Mouse (Mus musculus): ENCODE data around the gene Arhgap23.

The Arhgap23 gene

DNA sequence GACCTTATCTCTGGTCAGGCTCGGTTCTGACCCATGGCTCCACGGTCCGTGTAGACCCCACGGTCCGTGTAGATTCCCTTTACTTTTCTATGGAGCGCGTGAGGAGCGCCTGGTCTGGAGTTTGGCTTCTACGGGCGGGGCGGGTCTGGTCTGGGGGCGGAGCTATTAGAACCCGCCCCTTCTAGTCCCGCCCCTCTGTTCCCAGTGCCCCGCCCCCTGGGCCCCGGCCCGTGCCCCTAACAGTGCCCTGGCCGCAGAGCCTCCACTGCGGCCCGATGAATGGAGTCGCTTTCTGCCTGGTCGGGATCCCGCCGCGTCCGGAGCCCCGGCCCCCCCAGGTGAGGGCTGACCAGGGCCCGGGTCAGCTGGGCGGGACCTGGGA lies at the start of gene Arhgap23:
TSS of gene Arhgap23 (plus strand) at position 204 of the 382 bp plus-strand sequence.
- no peak for DNase-seq (ENCODE audit: low spot score in 2 of 2)

DNA sequence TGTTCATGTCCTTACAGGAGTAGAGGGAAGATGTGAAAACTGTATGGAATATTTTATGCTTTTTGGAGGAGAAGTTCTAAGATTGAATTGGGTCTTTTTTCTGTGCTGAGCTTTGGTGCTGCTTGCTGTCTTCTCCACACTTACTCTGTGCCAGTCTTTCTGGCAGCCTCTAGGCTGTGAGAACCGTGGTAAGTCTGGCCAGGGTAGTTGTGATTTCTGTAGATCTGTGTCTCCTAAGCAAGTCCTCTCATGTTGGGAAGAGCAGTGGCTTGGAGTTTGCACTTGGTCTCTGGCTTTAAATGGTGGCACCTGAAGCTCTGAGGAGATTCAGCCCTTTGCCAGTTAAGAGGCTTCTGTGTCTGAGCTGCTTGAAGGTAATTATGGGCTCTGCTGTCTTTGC lies 49.8 kb upstream of the Arhgap23 start:
- no peak for DNase-seq (ENCODE audit: low spot score in 2 of 2)

DNA sequence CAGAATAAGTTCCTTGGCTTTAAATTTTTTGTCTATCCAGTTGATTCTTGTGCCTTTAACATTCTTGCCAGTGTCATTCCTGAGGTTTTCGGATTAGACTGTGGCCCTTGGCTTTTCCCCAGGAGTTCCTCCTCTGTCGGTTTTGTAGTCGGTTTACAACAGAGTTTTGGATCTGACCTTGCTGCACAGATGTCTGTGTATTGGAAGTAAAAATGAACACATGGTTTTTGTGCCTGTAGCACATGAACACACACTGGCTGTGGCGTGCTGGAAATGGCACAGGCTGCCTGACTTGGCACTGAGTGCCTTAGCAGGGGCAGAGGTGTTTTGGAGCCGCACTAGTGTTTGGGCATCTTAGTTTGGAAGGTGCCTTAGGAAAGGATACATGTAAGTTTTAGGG lies 46.8 kb upstream of the Arhgap23 start:
- DNase-seq (ENCODE audit: low spot score in 2 of 2), result no peak

DNA sequence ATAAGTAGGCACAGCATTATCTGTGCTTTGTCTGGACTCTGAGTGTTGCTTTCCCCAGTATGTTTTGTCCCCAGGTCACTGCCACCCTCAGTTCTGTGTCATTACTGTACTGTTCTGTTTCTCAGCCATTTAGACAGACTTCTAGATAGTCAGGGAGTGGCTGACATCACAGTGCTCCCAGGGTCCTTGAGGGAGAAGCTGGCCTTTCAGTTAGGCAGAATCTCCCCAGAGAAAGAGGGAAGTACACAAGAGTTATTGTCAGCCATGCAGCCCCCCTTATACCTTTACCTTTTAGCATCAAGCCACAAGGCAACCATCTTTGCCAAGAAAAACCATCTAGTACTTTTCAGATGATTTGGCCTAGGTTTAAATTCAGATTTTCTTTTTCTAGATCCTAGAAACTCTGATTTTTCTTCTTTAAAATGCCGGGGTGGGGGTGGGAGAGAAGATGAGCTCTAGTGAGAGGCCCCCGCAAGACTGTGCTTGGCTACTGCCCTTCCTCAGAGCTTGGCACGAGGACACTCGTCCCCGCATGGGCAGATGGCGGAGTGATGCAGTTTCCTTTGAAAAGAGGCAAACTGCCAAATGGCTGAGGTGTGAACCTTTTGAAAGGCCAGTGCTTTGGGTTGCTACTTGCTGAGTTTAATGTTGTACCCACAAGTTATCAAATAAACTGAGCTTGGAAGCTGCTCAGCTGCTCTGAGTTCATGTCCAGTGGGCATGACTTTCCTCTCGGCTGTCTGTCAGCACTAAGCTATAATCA lies 44.8 kb upstream of the Arhgap23 start:
- DNase-seq (ENCODE audit: low spot score in 2 of 2), result peak; percentile 29 to 50

DNA sequence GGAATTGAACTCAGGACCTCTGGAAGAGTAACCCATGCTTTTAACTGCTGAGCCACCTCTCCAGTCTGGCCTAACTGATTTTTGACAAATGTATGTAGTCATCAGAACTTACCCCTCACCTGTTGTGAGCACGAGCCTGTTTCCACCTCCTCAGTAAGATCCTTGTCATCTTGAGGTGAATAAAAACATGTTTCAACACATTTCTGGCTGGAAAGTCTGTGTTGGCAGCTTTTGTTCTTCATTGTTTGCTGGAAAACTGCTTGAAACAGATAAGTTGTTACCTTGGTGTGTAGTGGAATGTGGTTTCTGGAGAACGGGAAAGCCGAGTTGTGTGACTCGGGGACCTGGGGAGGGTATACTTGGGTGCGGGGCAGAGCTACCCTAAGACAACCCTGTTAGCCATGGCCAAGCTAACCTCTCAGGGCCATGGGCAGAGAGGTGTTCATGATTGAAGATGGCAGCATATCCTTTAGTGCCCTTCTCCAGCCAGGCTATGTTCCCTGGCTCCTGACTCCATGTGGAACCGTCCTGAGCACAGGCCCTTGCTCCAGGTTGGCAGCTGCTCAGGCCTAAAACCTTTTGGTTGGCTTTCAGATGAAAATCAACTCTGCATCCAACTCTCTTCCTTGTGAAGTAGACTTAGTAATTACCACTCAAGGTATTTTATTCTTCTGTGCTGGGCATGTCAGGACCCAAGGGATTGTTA lies 43.0 kb upstream of the Arhgap23 start:
- no peak for DNase-seq (ENCODE audit: low spot score in 2 of 2)

DNA sequence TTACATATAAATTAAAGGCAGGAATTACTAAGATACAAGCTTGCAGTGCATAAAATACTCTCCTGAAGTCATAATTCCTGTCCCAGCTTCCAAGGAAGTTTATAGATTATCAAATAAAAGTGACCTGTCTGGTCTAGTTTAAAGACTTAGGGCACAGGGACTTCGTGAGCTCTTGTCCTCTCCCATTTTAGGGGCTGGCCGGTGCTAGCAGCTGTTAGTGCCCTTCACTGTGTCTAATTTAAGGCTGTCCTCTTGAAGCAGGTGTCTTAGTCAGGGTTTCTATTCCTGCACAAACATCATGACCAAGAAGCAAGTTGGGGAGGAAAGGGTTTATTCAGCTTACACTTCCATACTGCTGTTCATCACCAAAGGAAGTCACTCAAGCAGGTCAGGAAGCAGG lies 41.9 kb upstream of the Arhgap23 start:
- no peak for DNase-seq (ENCODE audit: low spot score in 2 of 2)

DNA sequence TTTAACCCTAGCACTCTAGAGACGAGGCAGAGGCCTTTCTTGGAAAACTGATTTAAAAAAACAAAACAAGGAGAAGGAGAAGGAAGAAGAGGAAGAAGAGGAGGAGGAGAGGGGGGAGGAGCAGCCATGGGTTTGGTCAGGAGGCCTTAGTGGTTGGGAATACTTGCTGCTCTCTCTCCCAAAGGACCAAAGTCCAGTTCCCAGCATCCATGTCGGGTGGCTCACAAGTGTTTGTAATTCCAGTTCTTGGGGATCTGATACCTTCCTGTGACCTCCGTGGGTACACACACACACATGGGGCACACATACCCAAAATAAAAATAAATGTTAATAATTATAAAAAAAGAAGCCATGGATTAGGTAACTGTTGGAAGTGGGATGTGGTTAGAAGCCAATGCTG lies 35.3 kb upstream of the Arhgap23 start:
- no peak for DNase-seq (ENCODE audit: low spot score in 2 of 2)

DNA sequence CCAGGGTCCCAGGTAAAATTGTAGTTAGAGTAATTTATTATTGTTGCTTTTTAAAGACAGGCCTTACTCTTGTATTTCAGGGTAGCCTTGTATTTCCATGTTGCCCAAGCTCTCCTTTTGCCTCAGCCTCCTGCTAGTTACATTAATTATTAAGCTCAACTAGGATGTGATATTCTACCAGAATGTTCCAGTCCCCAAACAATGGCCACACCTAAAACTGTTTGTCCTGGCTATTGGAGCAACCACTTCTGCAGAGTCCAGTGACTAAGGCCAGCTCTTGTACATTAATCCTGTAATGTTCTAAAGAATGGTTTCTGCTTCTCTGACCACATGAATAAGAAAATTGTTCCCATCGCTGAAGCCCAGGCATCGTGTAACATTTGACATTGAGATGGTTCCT lies 32.3 kb upstream of the Arhgap23 start:
- DNase-seq (ENCODE audit: low spot score in 2 of 2), result no peak

DNA sequence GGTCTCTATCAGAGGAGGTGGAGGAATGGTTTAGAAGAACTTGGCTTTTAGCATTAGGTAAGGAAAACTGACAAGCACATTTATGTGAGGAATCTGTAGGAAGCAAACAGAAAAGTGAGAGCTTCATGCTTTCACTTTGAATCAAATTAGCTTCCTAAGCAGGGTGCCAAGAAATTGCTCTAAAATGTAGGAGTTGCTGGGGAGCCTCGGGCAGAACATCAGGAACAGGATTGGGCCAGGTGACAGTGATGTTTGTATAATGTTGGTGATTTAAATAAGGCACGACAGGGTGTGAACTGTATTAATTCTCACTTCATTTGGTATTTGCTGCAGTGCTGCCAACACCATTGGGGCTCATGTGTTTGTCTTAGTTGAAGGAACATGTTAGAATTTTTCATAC lies 31.6 kb upstream of the Arhgap23 start:
- no peak for DNase-seq (ENCODE audit: low spot score in 2 of 2)

DNA sequence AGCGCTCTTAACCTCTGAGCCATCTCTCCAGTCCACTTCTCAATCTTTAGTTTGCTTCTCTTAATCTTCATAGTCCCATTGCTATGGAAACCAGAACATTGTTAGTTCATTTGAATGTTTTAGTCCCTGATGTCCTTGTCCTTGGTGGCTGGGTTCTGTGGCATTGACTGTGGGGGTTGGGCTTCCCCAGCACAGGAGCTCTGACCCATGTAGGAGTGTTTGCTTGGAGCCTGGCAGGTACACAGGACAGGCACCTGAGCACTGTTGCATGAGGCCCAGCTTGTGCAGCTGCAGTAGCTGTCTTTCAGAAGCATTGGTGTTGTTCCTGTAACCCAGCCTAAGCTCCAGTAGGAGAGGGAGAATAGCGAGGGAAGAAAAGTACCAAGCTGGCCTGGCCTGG lies 27.5 kb upstream of the Arhgap23 start:
- no peak for DNase-seq (ENCODE audit: low spot score in 2 of 2)

DNA sequence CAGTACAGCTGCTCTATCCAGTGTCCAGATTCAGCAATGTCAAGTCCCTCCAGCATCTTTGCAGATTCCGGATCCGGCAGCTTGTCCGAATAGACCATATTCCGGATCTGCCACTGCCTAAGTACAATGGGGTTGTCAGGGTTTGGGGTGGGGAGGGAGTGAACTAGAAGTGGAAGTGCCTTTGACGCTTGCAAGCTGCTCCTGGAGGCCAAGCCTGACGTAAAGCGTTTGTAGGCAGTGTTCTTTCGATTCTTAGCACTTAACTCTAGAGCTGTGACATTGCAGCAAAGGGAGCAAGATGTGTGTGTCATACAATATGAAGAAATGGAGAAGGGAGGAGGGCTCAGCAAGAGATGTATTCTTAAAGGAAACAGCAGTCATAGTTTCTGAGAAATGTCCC lies 26.2 kb upstream of the Arhgap23 start:
- no peak for DNase-seq (ENCODE audit: low spot score in 2 of 2)

DNA sequence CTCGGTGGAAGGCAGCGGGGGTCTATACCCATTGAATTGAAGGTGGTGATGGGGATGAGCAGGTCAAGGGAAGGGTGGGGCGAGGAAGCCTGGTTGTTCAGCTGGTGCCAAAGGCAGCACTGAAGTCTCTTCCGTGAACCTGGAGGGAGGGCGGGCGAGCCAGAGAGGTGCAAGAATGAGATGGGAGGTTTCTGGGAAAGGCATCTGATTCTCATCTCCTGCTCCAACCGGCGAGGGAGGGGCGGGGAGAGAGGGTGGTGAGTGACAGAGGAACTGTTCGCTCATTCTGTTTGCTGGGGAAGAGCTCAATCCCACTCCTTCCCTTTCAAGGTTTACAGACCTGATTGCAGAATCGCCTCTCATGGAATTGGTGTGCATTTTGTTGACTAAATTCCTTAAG lies 21.7 kb upstream of the Arhgap23 start:
- DNase-seq (ENCODE audit: low spot score in 2 of 2), result no peak

DNA sequence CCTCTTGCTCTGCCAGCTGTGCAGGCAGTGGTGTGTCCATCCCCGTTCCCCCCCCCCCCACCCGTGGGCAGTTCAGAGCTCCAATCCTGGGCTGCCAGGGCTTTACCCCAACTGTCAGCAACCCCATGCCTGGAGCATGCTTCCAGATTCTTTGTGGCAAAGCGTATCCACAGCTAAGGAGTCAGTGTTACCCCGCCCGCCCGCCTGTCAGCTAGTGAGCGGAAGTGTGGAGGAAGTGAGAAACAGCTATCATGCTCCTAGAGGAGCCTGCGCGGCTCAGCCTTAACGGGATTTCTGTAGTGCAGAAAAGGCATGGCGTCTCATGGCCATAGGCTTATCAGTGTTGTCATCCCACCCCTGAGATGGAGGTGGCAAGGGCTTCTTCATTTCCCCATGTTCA lies 21.2 kb upstream of the Arhgap23 start:
- DNase-seq (ENCODE audit: low spot score in 2 of 2), result no peak

DNA sequence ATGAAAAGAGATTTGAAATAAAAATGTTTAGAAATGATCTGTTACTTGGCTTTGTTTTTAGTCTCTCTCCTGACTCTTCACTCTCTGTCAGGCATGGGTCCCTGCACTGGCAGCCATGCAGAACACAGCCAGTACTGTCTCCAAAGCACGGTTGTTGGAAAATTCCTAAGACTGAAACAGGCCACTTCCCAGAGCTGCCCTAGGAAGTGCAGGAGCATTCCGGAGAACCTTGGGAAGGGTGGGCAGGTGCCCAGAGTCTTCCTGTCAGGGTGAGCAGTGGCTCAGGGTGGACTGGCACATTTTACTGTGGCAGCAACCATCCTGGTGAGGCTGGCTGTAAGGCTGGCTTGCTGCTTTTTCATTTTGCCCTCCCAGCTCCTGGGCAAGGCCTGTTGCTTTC lies 16.8 kb upstream of the Arhgap23 start:
- DNase-seq (ENCODE audit: low spot score in 2 of 2), result no peak

DNA sequence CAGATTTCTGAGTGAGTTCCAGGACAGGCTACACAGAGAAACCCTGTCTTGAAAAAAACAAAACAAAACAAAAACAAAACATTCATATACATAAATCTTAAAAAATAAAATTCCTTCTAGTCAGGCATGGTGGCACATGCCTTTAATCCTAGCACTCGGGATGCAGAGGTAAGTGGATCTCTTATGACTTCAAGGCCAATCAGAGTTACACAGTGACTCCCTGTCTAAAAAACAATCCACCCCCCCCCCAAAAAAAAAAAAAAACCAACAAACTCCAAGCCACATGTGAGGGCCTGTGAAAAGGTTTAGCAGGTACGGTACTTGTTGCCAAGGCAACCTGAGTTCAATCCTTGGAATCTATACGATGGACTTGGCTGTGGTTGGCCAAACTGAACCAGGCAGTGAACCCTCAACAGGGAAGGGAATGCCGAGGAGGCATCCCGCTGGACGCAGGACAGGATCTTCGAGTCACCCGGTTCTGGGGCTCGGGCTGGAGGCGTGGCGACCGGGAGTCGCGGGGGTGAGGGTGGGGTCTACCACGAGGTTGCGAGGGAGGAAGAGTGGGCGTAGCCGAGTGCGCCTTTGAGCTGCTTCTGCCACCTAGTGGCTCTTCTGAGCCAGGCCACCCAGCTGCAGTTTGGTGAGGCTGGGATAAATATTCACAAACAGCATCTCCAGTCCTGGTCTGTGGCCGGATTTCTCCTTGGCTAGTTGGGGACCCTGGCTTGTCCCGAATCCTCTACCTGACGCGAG lies 15.2 kb upstream of the Arhgap23 start:
- DNase-seq (ENCODE audit: low spot score in 2 of 2), result peak; percentile 77 to 78

DNA sequence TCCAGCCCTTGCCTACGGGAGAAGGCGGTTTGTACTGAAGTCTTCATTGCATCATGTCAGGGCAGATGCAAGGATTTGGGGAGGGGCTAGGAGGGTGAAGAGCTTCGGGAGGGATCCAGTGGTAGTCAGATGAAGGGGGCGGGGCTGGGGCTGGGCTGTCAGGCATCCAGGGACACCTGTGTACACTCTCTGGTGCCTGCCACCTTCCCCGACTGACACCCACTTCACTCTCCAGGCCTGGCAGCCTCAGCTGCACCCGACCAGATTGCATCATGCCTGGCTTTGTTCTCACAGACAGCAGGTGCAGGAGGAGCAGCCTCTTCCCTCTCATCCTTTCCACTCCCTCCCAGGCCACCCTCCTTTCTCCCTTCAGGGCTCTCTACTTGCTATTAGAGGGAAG lies 14.3 kb upstream of the Arhgap23 start:
- peak in 1 of 2 experiments; percentile 68 for DNase-seq (ENCODE audit: low spot score in 2 of 2)

DNA sequence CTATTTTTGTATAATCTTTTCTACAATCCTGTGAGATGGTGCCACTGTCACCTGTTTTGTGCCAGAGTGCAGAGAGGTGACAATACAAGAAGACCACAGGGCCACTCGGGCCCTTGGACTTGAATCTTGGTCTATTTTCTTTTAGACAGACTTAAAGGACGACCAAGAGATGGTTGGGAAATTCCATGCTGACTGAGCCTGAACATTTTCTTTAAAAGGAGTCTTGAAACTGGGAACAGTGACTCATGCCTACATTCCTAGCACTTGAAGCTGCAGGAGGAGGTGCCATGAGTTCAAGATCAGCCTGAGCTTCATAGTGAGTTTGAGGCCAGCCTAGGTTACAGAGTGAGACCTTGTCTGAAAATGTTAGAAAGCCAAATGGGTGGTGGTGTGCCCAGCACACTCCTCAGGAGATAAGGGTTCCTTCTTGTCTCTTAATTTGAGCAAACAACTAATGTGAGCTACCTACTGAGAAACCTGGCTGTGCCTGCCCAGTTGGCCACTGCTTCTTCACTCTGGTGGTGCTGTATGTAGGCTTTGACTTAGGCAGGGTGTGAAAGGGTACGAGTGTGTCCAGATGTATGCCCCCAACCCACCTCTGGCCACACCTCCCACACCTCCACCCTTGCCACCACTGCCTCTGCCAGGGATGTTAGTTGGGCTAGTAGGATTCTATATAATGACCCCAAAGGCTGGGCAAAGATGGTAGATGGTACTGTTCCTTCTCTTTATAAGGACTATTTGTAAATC lies 13.5 kb upstream of the Arhgap23 start:
- DNase-seq (ENCODE audit: low spot score in 2 of 2), result no peak

DNA sequence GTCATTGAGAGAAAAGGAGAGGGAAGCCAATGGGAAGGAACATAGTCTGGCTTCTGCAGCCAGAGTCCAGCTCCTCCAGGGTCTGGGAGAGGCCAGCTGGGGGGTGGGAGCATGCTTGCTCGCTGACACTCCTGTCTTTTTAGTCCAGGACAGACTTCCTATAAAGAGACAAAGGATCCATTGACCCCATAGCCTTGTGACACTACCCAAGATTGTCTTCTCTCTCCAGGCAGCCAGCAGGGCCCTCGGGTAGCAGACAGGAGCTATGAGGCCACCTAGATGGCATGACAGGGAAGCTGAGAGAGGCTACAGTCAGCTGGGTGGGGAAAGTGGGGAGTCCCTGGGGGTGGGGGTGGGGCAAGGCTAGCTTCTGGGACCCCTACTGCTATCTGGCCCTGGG lies 12.6 kb upstream of the Arhgap23 start:
- no peak for DNase-seq (ENCODE audit: low spot score in 2 of 2)

DNA sequence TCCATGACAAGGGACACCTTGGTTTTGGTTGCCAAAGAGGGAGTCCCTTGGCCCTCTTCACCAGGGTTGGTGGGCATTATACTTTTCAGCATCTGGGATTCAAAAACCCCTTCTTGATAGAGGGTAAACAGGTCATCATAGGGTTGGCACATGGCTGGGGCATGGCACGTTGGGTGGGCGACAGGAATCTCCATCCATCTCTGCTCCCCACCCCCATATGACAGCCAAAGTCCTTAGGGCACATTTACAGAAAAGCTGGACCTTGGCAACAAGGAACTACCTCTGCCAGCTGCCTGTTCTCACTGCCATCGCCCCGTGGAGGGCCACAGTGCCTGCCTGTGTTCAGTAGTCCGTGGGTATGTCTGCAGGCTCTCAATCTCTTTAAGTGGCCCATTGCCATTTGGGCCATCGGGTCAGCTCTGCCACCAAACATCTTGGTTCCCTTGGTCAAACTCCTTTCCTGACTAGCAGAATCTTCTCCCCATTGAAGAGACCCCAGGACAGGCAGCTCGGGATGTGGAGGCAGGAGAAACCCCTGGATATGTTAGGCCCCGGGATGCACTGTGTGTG lies 11.6 kb upstream of the Arhgap23 start:
- DNase-seq (ENCODE audit: low spot score in 2 of 2), result no peak

DNA sequence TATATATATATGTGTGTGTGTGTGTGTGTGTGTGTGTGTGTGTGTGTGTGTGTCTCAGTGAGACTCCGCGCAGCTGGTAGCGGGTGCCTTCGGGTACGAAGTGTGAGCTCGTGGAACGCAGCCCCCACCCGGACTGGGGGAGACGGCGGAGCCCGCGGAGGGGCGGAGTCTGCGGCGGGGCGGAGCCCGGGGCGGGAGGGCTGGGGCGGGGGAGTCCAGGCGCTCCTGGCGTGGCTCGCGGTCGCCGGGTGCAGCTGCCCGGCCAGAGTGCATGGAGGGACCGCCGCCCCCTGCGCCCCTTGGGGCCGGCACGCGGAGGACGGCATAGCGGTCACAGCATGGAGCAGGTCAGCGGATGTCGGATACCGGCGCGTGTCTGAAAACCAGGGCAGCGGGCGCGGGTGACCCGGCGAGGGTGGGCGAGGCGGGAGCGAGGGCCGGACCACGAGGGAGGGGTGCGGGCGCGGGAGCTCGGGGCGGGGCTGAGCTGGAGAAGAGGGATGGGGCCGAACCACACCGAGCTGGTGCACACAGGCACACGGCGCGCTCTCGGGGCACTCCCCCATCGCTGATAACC lies 11.1 kb upstream of the Arhgap23 start:
- DNase-seq (ENCODE audit: low spot score in 2 of 2), result peak; percentile 66 to 77

DNA sequence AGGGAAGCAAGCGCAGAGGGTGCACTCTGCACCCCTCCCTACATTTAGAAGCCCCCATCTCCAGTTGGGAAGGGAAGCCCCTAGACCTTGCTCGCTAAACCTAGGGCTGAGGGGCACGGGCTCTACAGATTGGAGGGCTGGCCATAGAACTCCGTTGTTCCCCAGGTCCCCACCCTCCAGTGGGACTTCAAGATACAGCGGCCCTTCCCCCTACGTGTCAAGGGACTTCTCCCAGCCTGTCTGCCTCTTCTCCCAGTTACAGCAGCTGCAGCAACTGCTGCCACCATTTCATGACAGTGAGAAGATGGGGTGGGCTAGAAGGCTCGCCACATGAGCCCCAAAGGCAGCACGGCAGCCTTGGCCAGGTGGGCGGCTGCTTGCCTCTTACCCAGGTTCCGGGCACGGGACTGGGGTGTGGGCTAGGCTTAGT lies 10.6 kb upstream of the Arhgap23 start:
- no peak for DNase-seq (ENCODE audit: low spot score in 2 of 2)
